Mouse (Mus musculus): Measurements from ENCODE around the gene Colq. TPM values are rescaled to one million over a fixed set of nuclear protein-coding genes. Genes with fewer than 3 reads are reported as not detected.

Gene Colq
- polyA plus RNA-seq, 1 experiment, result 1.7 TPM

DNA sequence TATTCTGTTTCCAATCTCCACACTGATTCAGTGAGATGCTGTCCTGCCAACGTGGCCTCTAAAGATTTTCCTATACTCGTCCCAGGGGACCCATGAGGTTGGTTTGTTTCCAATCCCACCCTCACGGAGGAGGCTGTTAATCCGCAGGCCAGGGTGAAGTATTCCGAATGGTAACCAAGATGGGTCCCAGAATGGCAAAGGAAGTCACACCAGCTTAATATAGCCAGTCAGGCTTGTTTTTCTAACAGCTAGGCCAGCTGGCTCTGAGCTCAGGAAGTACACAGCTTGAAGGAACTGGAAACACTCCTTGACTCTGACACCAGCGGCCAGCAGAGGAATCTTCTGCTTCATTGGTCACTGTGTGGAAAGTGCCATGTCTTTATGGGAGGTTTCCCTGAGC lies 53.8 kb downstream of the Colq start:
- no peak for DNase-seq (ENCODE audit: low read depth, low spot score)
- WGBS, result 60% methylated on average over 6 of the region's 6 CpGs

- 36% methylated on average over 3 of the region's 3 CpGs for WGBS
- no peak for DNase-seq (ENCODE audit: low read depth, low spot score)
Measured at GRCm38 (mm10) chr14:31532656-31533055, 58.5 kb downstream of the Colq start.

DNA sequence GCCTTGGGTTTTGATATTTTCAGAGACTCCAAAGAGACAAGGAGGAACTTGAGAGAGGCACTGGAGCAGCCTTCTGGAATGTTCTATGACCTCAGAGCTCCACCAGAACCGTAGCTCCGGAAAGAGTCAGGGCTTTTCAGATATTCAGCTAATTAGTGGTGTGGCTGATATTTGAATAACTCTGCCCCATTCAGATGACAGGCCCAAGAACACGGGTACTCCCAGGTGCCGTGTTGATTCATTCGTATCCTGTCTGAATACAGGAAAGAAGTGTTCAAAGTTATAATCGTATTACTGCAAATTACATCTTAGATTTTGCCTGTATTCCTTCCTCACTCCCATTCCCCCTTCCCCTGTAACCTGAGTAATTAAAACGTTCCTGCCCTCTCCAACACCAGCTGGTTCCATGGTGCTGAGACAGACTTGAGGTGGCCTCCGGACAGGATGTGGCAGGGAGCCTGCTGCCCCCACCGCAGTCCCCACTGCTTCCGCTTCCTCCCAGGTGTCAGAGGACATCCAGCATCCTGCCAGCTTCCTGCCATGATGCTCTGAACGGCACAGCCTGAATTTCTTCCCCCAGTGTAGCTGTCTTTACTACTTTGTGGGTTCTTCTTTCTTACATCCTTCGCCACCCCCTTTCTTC lies 59.5 kb downstream of the Colq start:
- WGBS, result 61% methylated on average over 12 of the region's 12 CpGs

DNA sequence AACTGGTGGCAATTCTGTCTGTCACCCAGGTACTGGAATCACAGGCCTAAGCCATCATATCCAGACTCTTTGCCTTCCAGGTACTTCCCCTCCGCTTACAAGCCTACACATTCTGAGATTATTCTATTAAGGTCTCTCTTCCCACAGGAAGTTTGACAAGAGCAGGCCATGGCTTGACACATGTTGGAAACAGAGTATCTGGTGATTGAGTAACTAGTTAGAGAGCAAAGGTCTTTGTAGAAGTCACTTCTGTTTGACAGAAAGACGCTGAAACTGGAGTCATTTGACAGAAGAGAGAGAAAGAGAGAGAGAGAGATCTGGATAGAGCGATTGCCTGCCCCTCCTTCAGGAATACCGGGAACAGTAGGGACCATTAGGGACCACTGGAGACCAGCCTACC lies 60.3 kb downstream of the Colq start:
- no peak for DNase-seq (ENCODE audit: low read depth, low spot score)
- 42% methylated on average over 4 of the region's 4 CpGs for WGBS

More for the DNA sequence above, 59.5 kb downstream of the Colq start:
- no peak for DNase-seq (ENCODE audit: low read depth, low spot score)

DNA sequence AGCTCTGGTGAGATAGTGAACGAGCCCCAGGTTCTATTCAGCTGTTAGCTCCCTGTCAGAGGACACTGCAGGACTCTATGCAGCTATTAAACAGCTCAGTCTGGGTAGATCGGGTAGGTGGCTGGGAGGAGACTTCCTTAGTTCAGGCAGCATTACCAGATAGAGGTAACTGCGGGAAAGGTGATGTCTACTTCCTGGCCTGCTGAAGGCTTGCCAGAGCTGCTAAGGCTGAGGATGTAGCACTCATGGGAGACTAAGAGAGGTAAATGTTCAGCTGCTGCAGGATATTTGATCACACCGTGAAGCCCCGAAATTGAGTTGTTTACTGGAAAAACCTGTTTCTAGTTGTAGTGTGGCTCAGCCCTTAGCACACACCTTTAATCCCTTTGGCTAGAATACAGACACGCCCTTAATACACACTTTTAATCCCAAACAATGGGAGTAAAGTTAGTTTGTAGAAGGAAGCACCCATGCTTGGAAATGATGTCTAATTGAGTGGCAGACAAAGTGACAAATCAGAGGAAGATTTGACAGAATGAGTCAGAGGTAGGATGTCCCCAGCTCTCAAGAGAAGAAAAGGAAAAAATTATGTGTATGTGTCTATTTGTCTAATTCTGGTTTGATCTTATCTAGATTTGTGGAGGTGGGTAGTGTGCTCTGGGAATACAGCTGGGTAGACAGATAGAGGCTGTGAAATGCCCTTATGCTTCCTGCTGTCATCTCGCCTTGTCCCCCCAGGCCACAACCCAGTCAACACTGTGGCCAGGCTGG lies 65.9 kb downstream of the Colq start:
- no peak for DNase-seq (ENCODE audit: low read depth, low spot score)
- WGBS, result 73% methylated on average over 7 of the region's 7 CpGs

- WGBS, result 60% methylated on average over 2 of the region's 2 CpGs
- DNase-seq (ENCODE audit: low read depth, low spot score), result no peak
Measured at GRCm38 (mm10) chr14:31521318-31521717, 69.8 kb downstream of the Colq start.

GRCm38 (mm10) chr14:31519165-31519564 lies 72.0 kb downstream of the Colq start:
- DNase-seq (ENCODE audit: low read depth, low spot score), result no peak
- WGBS, result 12% methylated on average over 3 of the region's 3 CpGs

DNA sequence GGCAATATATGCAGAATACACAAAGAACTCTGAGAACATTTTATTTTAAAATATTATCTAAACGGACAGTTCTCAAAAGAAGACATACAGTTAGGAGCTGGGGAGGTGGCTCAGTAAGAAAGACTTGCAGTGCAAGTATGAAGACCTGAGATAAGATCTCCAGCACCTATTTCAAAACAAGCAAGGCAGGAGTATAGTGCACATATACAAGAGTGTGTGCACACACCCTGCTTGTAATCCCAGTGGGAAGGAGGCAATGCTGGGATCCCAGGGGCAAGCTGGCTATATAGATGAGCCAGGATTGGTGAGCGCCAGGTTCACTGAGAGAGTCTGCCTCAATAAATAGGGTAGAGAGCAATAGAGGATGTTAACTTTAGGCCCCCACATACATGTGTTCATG lies 75.2 kb downstream of the Colq start:
- WGBS, result 85% methylated on average over 2 of the region's 2 CpGs
- no peak for DNase-seq (ENCODE audit: low read depth, low spot score)

DNA sequence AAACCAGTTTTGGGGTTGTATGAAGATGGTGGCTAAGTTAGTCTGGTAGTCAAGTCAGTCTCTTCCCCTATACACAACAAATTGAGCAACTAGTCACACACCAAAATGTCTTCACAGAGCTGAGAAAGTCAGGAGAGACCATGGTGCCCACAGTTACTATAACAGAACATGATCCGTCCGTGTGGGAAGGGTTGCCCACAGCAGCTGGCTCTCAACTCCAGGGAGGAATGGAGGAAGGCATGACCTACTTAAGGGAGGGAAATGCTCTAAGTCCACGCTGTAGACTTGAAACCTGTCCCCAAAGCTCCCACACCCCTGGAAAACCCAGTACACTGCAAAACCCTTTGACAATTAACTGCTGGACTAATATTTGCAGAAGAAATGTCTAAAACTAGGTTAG lies 80.8 kb downstream of the Colq start:
- WGBS, result 87% methylated on average over 3 of the region's 3 CpGs
- no peak for DNase-seq (ENCODE audit: low read depth, low spot score)

DNA sequence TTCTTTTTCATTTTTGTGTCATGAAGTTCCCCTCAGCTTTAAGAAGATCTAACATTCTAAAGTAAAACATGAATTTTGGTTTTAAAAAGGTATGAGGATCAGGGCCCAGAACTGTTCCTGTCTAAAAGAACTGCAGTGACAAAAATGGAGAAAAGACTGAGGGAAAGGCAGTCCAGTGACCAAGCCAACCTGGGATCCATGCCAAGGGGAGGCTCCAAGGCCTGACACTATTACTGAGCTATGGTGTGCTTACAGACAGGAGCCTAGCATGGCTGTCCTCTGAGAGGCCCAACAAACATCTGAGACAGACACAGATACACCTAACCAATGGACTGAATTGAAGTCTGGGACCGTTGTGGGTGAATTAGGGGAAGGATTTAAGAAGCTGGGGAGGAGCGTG lies 81.2 kb downstream of the Colq start:
- WGBS, result 97% methylated on average over 2 of the region's 2 CpGs
- no peak for DNase-seq (ENCODE audit: low read depth, low spot score)

DNA sequence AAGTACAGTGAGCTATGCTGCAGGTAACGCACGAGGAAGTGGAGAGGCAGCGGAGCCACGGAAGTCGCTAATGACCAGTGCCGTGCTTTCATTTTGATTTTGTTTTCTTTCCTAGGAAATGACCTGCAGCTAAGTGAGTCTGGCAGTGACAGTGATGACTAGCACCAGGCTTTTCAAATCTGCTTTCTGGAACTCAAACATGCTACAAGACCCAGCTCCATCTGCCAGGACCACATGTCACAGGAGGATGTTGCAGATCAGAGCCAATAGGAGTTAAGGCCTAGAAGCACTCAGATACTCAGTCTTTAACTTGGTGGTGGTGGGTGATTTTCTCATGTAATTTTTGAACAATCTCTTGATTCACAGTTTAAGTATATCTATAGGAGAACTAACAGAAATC lies 84.7 kb downstream of the Colq start:
- no peak for DNase-seq (ENCODE audit: low read depth, low spot score)
- 95% methylated on average over 6 of the region's 6 CpGs for WGBS

GRCm38 (mm10) chr14:31503406-31503805 lies 87.7 kb downstream of the Colq start:
- DNase-seq (ENCODE audit: low read depth, low spot score), result no peak
- 87% methylated on average over 13 of the region's 13 CpGs for WGBS

DNA sequence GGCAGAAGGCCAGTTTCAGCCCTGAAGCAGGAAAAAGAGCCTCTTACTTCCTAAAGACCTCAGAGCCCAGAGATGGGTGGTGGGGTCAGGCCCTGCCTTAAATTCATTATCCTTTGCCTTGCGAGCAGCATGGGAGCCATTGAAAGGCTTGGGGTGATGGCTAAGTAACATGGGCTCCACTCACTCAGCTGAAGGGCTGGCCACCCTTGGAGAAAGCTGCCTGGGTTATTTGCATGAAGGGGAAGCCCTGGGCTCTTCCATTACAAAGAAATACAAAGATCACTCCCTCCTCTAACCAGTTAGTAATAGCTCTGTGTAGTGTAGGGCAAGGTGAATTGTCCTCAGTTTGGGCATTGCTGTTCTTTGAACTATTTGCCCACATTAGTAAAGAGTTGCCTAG lies 91.6 kb downstream of the Colq start:
- 88% methylated on average over 1 of the region's 1 CpGs for WGBS

DNA sequence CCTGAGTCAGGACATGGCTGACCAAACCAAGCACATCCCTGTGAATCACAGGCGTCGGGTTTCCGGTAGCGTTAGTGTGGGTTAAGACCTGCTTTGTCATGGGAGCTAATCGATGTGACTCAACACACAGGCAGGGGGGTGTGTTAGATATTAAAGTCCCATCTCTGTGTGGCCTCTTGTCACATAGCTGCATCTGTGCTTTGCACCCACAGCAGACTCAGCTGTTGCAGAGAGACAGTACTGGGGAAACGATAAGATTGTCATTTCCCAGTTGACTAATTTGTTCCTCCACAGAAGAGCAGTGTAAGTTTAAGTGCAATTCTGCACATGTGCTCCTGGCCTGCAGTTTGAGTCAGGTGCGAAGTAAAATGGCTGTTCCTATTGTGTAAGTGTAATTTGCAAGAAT lies 94.9 kb downstream of the Colq start:
- no peak for DNase-seq (ENCODE audit: low read depth, low spot score)
- WGBS, result 14% methylated on average over 7 of the region's 7 CpGs

More for the DNA sequence above, 91.6 kb downstream of the Colq start:
- no peak for DNase-seq (ENCODE audit: low read depth, low spot score)

GRCm38 (mm10) chr14:31495538-31495937 lies 95.6 kb downstream of the Colq start:
- no peak for DNase-seq (ENCODE audit: low read depth, low spot score)
- 0% methylated on average over 8 of the region's 8 CpGs for WGBS

GRCm38 (mm10) chr14:31494975-31495455 lies 96.1 kb downstream of the Colq start, which contains the start of gene Mettl6:
TSS of gene Mettl6 (minus strand) at chr14:31495040.
- under 1% methylated on average over 49 of the region's 49 CpGs for WGBS
- DNase-seq (ENCODE audit: low read depth, low spot score), result peak; percentile 88

- DNase-seq (ENCODE audit: low read depth, low spot score), result no peak
- under 1% methylated on average over 37 of the region's 37 CpGs for WGBS
Measured at GRCm38 (mm10) chr14:31494349-31494974, 96.7 kb downstream of the Colq start, which contains the start of gene Eaf1. TSS of gene Eaf1 (plus strand) at chr14:31494399.

DNA sequence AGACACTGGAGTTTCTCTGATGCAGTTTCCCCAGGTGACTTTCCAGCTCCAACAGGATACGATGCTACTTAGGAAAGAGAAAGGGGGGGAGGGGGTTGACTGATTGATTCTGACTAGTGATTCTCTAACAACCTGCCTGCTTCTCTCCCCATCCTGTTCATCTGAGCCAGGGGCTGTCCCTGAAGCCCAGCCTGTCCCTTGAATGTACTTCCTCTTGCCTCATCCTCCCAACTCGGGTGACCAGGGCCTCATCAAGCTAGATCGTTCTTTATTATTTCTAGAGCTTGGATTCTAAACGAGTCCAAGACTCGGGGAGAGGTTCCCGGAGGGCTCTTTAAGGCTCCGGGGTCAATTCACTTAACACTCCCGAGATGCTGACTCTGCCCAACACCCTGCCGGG lies 97.2 kb downstream of the Colq start:
- no peak for DNase-seq (ENCODE audit: low read depth, low spot score)
- 7% methylated on average over 9 of the region's 9 CpGs for WGBS

- no peak for DNase-seq (ENCODE audit: low read depth, low spot score)
- WGBS, result 85% methylated on average over 6 of the region's 6 CpGs
Measured at GRCm38 (mm10) chr14:31488055-31488454, 103.1 kb downstream of the Colq start.

- 70% methylated on average over 4 of the region's 4 CpGs for WGBS
Measured at GRCm38 (mm10) chr14:31486465-31486864, 104.7 kb downstream of the Colq start.

GRCm38 (mm10) chr14:31482417-31482816 lies 108.7 kb downstream of the Colq start:
- WGBS, result 80% methylated on average over 5 of the region's 5 CpGs
- DNase-seq (ENCODE audit: low read depth, low spot score), result no peak

More at GRCm38 (mm10) chr14:31486465-31486864, 104.7 kb downstream of the Colq start:
- no peak for DNase-seq (ENCODE audit: low read depth, low spot score)
